Mouse (Mus musculus) neural tube, embryonic 11.5 days (tissue): ENCODE measurements around the gene Ncor2. TPM values are rescaled to one million over a fixed set of nuclear protein-coding genes. Genes with fewer than 3 reads are reported as not detected.
A peak's percentile ranks its signal among the peaks of the same experiment; 100 is the strongest.

Experiments
- ATAC-seq: fragments of 200-750 bp; cut with Nextera tagmentation; 2 replicates; pipeline ENCODE4 v1.8.0; 2017; ENCODE audit warnings: moderate number of reproducible peaks, mild to moderate bottlenecking, moderate TSS enrichment, moderate library complexity; ENCODE audit not compliant: insufficient read depth, low FRiP score, low TSS enrichment
- DNase-seq: peaks from one replicate; pipeline ENCODE4 v3.0.0-alpha.2; 2015; ENCODE audit warnings: low spot score
- H3K27ac ChIP-seq: fragments of 300-500 bp; sonication (generic); 2 replicates; pipeline ENCODE4 v1.5.1; 2014; ENCODE audit warnings: low read depth, mild to moderate bottlenecking, low read length
- H3K27me3 ChIP-seq: fragments of 300-500 bp; sonication (generic); 2 replicates; pipeline ENCODE4 v1.6.1; 2014; ENCODE audit warnings: mild to moderate bottlenecking, low read length, mixed read lengths; ENCODE audit not compliant: control insufficient read depth, insufficient read depth
- H3K36me3 ChIP-seq: fragments of 300-500 bp; sonication (generic); 2 replicates; pipeline ENCODE4 v1.6.1; 2014; ENCODE audit warnings: mild to moderate bottlenecking, low read length, moderate library complexity, mixed read lengths; ENCODE audit not compliant: control insufficient read depth, insufficient read depth
- H3K4me1 ChIP-seq: fragments of 300-500 bp; sonication (generic); 2 replicates; pipeline ENCODE4 v1.6.1; 2014; ENCODE audit warnings: low read length, mixed read lengths; ENCODE audit not compliant: control insufficient read depth, insufficient read depth
- H3K4me2 ChIP-seq: fragments of 300-500 bp; sonication (generic); 2 replicates; pipeline ENCODE4 v1.6.1; 2014; ENCODE audit warnings: low read depth, mild to moderate bottlenecking, moderate library complexity
- H3K4me3 ChIP-seq: fragments of 300-500 bp; sonication (generic); 2 replicates; pipeline ENCODE4 v1.5.1; 2014; ENCODE audit warnings: low read depth, low read length
- H3K9ac ChIP-seq: fragments of 300-500 bp; sonication (generic); 2 replicates; pipeline ENCODE4 v1.6.1; 2014; ENCODE audit warnings: mild to moderate bottlenecking, low read length
- H3K9me3 ChIP-seq: fragments of 300-500 bp; sonication (generic); 2 replicates; pipeline ENCODE4 v1.6.1; 2016; ENCODE audit warnings: low read length; ENCODE audit not compliant: control insufficient read depth
- WGBS: fragments of 180-500 bp; shearing (Covaris S2); extraction: QIAGEN DNeasy Blood & Tissue Kit; methylation state at CpG from one replicate; pipeline ENCODE4 v1.1.7; 2014; 5-methylcytosine and 5-hydroxymethylcytosine counted together
- polyA plus RNA-seq: library from polyadenylated mRNA; unstranded; fragments of >200 nt; fragmentation: Nextera tagmentation; extraction: Ambion mirVana; gene quantifications from 2 replicates; pipeline ENCODE4 v1.2.1, GENCODE M21; 2014

Ncor2 gene
- polyA plus RNA-seq, 1 experiment from 2014 or later: 24.3 TPM

DNA sequence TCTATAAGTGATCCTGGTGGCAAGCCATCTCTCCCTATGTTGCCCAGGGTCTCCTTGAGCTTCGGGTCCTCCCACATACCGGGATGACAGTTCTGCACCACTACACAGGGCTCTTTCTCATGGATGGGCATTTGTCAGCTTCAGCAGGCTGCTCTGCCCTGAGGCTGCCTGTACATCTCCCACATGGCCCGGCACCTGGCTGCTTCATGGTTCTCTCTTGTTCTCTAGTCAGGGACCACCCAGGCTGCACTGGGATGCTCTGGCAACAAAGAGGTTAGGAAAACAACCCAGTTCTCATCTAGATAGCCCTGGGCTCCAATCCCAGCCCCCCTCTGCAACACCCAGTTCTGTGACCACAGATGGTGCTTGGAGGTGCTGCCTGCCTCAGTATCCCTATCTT is 68.3 kb downstream of the Ncor2 start:
- Histone ChIP-seq H3K4me3 (no peak overlapping the region), H3K27ac (peak overlapping the region; percentile 75), H3K4me2 (no peak overlapping the region), H3K9me3 (no peaks in the 10 kb centered on the region), H3K9ac (peak overlapping the region; percentile 26; the same call in 1 of the 2 replicates), H3K36me3 (peaks cover 17% of the 10 kb centered on the region), H3K4me1 (peaks cover 31% of the 10 kb centered on the region), H3K27me3 (no peaks in the 10 kb centered on the region)
- DNase-seq: peak; percentile 70
- ATAC-seq: peak; percentile 56
- WGBS: 39% methylated on average over 3 of the region's 3 CpGs

DNA sequence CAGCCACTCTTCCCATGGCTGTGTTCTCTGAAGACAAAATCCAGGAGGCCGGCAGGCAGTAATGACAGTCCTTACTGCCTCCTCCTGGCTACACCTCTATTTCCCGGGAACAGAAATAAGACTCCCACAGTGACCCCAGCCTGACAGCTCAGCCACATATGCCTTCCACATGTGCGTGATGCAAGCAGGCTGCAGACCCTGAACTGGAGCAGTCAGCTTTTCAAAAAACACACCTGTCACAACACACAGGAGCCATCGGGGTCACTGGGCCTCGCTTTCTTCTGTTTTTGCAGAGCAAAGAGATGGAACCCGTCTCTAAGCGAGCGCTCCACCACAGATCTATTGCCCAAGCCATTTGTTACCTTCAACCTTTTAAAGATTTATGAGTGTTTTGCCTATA is 68.8 kb downstream of the Ncor2 start:
- Histone ChIP-seq H3K4me2 (no peak overlapping the region), H3K9me3 (no peaks in the 10 kb centered on the region), H3K27me3 (no peaks in the 10 kb centered on the region), H3K36me3 (peaks cover 19% of the 10 kb centered on the region), H3K4me3 (no peak overlapping the region), H3K27ac (peak overlapping the region; percentile 75; the same call in 1 of the 2 replicates), H3K4me1 (peaks cover 31% of the 10 kb centered on the region), H3K9ac (no peak overlapping the region)
- 52% methylated on average over 8 of the region's 8 CpGs for WGBS
- DNase-seq (peak; percentile 58), ATAC-seq (no peak)

DNA sequence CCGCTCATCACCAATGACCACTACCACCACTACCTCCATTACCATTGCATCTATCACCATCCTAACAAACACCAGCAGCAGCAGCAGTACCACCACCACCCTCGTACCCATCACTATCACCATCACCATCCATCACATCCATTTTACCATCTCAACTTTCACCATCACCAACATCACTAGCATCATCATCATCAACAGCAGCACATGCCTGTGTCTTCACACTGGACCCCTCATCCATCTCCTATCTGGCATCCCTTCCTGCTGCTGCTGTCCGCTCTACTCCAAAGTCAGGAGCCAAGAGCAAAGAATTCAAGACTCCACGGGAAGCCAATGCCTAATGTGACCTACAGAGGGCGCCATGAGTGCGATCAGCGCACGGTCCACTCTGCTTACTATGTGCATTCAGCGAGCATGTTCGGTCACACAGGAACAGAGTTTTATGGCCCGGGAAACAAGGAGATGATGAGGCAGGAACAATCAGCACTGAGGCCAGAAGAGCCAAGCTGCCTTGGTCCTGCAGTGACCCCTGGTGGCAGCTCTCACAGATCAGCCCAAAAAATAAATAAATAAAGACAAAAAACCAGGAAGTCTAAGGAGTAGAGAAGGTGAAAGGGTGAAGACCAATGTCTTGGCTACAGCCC is 71.9 kb downstream of the Ncor2 start:
- WGBS: 58% methylated on average over 11 of the region's 11 CpGs

GRCm38 (mm10) chr5:125106191-125106590 is 72.8 kb downstream of the Ncor2 start:
- H3K27me3 ChIP-seq: no peaks in the 10 kb centered on the region
- no peaks in the 10 kb centered on the region for H3K9me3 ChIP-seq
- H3K36me3 ChIP-seq: peaks cover 34% of the 10 kb centered on the region
- no peak overlapping the region for H3K27ac ChIP-seq
- no peak overlapping the region for H3K9ac ChIP-seq
- ATAC-seq (no peak), DNase-seq (no peak)
- WGBS: 89% methylated on average over 16 of the region's 16 CpGs
- H3K4me2 ChIP-seq: no peak overlapping the region
- H3K4me3 ChIP-seq: no peak overlapping the region
- peaks cover 22% of the 10 kb centered on the region for H3K4me1 ChIP-seq

More for the DNA sequence above, 71.9 kb downstream of the Ncor2 start:
- DNase-seq: peak; percentile 67
- Histone ChIP-seq H3K27ac (no peak overlapping the region), H3K36me3 (peaks cover 26% of the 10 kb centered on the region), H3K4me1 (peaks cover 29% of the 10 kb centered on the region), H3K27me3 (no peaks in the 10 kb centered on the region), H3K9ac (no peak overlapping the region), H3K4me3 (no peak overlapping the region), H3K9me3 (no peaks in the 10 kb centered on the region), H3K4me2 (no peak overlapping the region)
- ATAC-seq: no peak; the same call in 1 of the 2 replicates

GRCm38 (mm10) chr5:125104841-125105240 is 74.2 kb downstream of the Ncor2 start:
- ATAC-seq (no peak), DNase-seq (no peak)
- Histone ChIP-seq H3K9me3 (no peaks in the 10 kb centered on the region), H3K9ac (no peak overlapping the region), H3K4me2 (no peak overlapping the region), H3K4me1 (peaks cover 9% of the 10 kb centered on the region), H3K36me3 (peaks cover 34% of the 10 kb centered on the region), H3K27me3 (no peaks in the 10 kb centered on the region), H3K27ac (no peak overlapping the region), H3K4me3 (no peak overlapping the region)
- 56% methylated on average over 6 of the region's 6 CpGs for WGBS

GRCm38 (mm10) chr5:125103396-125103795 is 75.6 kb downstream of the Ncor2 start:
- peaks cover 9% of the 10 kb centered on the region for H3K4me1 ChIP-seq
- DNase-seq (no peak), ATAC-seq (peak; percentile 20; the same call in 1 of the 2 replicates)
- H3K27me3 ChIP-seq: no peaks in the 10 kb centered on the region
- 32% methylated on average over 6 of the region's 6 CpGs for WGBS
- no peak overlapping the region for H3K9ac ChIP-seq
- no peak overlapping the region for H3K4me2 ChIP-seq
- peaks cover 33% of the 10 kb centered on the region for H3K36me3 ChIP-seq
- peak overlapping the region; percentile 14; the same call in 1 of the 2 replicates for H3K27ac ChIP-seq
- no peak overlapping the region for H3K4me3 ChIP-seq
- H3K9me3 ChIP-seq: no peaks in the 10 kb centered on the region

DNA sequence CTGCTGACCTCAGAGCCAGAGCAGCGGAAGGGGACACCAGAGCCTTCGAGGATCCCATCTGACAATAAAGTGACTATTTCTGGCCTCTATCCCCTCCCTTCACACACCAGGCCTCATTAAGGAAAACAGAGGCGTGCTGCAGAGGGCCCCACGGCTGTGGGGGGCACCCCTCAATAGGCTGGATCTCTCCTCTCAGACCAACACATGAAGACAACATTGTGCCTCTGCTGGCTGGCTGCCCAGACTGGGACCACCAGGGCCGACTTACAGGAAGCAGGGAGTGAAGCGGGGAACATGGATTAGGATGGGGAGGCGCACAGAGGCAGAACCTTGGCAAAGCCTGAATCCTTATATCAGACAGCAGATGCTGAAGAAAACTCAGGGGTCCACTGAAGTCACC is 76.1 kb downstream of the Ncor2 start:
- no peaks in the 10 kb centered on the region for H3K27me3 ChIP-seq
- H3K4me3 ChIP-seq: no peak overlapping the region
- H3K9ac ChIP-seq: no peak overlapping the region
- 49% methylated on average over 7 of the region's 7 CpGs for WGBS
- DNase-seq: peak; percentile 56
- peak overlapping the region; percentile 14; the same call in 1 of the 2 replicates for H3K27ac ChIP-seq
- peak; percentile 25; the same call in 1 of the 2 replicates for ATAC-seq
- peaks cover 9% of the 10 kb centered on the region for H3K4me1 ChIP-seq
- H3K36me3 ChIP-seq: peaks cover 31% of the 10 kb centered on the region
- H3K4me2 ChIP-seq: no peak overlapping the region
- H3K9me3 ChIP-seq: no peaks in the 10 kb centered on the region

- 0 out of 2 replicates have a peak overlapping the region, but pooled peaks have one; percentile 14 for H3K27ac ChIP-seq
- no peaks in the 10 kb centered on the region for H3K27me3 ChIP-seq
- no peak for DNase-seq
- no peak overlapping the region for H3K4me3 ChIP-seq
- no peak for ATAC-seq
- H3K36me3 ChIP-seq: peaks cover 32% of the 10 kb centered on the region
- H3K9ac ChIP-seq: no peak overlapping the region
- WGBS: 82% methylated on average over 8 of the region's 8 CpGs
- peaks cover 9% of the 10 kb centered on the region for H3K4me1 ChIP-seq
- no peak overlapping the region for H3K4me2 ChIP-seq
- no peaks in the 10 kb centered on the region for H3K9me3 ChIP-seq
Measured at GRCm38 (mm10) chr5:125102352-125102751, 76.7 kb downstream of the Ncor2 start.

DNA sequence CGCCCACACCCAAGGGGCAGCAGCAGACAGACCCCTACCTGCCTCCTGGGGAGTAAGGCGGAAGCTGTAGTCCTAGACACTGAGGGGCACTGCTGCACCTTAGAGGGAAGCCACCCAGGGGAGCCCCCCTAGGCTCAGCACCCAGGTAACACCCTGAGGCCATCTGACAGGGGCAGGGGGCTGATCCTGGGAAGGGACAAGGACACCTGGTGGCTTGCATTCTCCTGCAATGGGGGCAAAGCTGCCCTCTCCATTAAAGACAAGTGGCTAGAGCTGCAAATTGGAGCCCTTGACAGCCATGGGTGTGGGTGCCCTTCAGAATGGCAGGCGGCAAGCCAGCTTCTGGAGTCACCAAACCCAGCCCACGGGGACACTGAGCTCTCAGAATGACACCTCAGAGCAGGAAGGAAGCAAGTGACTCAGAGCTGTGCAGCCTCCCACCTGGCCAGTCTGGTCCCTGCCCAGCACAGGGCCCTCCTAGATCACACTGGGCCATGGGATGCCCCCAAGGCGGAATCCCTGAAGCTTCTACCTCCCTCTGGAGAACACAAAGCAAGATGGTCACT is 79.2 kb downstream of the Ncor2 start:
- Histone ChIP-seq H3K4me1 (peaks cover 11% of the 10 kb centered on the region), H3K9ac (no peak overlapping the region), H3K27ac (no peak overlapping the region), H3K36me3 (peaks cover 31% of the 10 kb centered on the region), H3K4me2 (no peak overlapping the region), H3K4me3 (no peak overlapping the region), H3K27me3 (no peaks in the 10 kb centered on the region), H3K9me3 (no peaks in the 10 kb centered on the region)
- DNase-seq (no peak), ATAC-seq (no peak)
- WGBS: 85% methylated on average over 5 of the region's 5 CpGs
